Mouse (Mus musculus) neural tube, embryonic 13.5 days (tissue): ENCODE data around the gene Sh3bgrl. TPM values are rescaled to one million over a fixed set of nuclear protein-coding genes. Genes with fewer than 3 reads are reported as not detected.

Experiments
- ATAC-seq: fragments of 200-750 bp; cut with Nextera tagmentation; 2 replicates; pipeline ENCODE4 v1.8.0; 2017; ENCODE audit warnings: low read depth, mild to moderate bottlenecking, moderate TSS enrichment, moderate library complexity
- H3K27ac ChIP-seq: fragments of 300-500 bp; sonication (generic); replicated peaks from 2 replicates; pipeline ENCODE4 v1.5.1; 2015; ENCODE audit warnings: moderate library complexity, mild to moderate bottlenecking, inconsistent platforms
- H3K27me3 ChIP-seq: fragments of 300-500 bp; sonication (generic); 2 replicates; pipeline ENCODE4 v1.6.1; 2015; ENCODE audit warnings: mild to moderate bottlenecking, inconsistent platforms
- H3K36me3 ChIP-seq: fragments of 300-500 bp; sonication (generic); 2 replicates; pipeline ENCODE4 v1.6.1; 2015; ENCODE audit warnings: mild to moderate bottlenecking, inconsistent platforms
- H3K4me1 ChIP-seq: fragments of 300-500 bp; sonication (generic); replicated peaks from 2 replicates; pipeline ENCODE4 v1.6.1; 2015; ENCODE audit warnings: inconsistent platforms
- H3K4me2 ChIP-seq: fragments of 300-500 bp; sonication (generic); 2 replicates; pipeline ENCODE4 v1.6.1; 2015; ENCODE audit warnings: inconsistent platforms, mild to moderate bottlenecking, moderate library complexity
- H3K4me3 ChIP-seq: fragments of 300-500 bp; sonication (generic); 2 replicates; pipeline ENCODE4 v1.5.1; 2015; ENCODE audit warnings: mild to moderate bottlenecking, inconsistent platforms
- H3K9ac ChIP-seq: fragments of 300-500 bp; sonication (generic); 2 replicates; pipeline ENCODE4 v1.6.1; 2015; ENCODE audit warnings: moderate library complexity, mild to moderate bottlenecking, inconsistent platforms
- H3K9me3 ChIP-seq: fragments of 300-500 bp; sonication (generic); 2 replicates; pipeline ENCODE4 v1.6.1; 2016; ENCODE audit warnings: inconsistent platforms
- WGBS: fragments of 180-500 bp; shearing (Covaris S2); methylation state at CpG from one replicate; pipeline ENCODE4 v1.1.7; 2015; 5-methylcytosine and 5-hydroxymethylcytosine counted together
- polyA plus RNA-seq: library from polyadenylated mRNA; unstranded; fragments of >200 nt; fragmentation: Nextera tagmentation; extraction: Ambion mirVana; gene quantifications from 2 replicates; pipeline ENCODE4 v1.2.1, GENCODE M21; 2015

Gene Sh3bgrl
- polyA plus RNA-seq, 1 experiment from 2014 or later, result 211 TPM

DNA sequence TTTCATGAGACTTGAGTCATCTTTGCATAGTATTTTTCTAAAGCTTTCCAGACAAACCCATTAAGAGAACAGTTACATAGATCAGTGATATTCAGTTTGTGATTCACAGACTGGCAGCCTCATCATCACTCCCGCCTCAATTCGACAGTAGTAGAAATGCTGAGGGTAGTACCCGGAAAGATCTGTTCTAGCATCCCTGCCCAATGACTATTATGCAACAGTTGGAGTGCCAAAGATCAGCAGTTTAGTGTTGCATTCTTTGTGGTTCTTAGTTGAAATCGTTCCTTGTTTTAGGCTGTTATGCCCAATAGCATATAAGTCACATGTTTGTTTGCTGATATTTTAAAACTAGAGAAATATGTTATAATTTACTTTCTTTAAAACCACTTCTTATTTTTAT, 94.4 kb downstream of the Sh3bgrl start:
- H3K4me1 ChIP-seq, result no peaks in the 10 kb centered on the region
- no peaks in the 10 kb centered on the region for H3K36me3 ChIP-seq
- no peak overlapping the region for H3K27ac ChIP-seq
- no peaks in the 10 kb centered on the region for H3K9me3 ChIP-seq
- H3K9ac ChIP-seq, result no peak overlapping the region
- H3K27me3 ChIP-seq, result no peaks in the 10 kb centered on the region
- no peak for ATAC-seq
- H3K4me3 ChIP-seq, result no peak overlapping the region
- 95% methylated on average over 4 of the region's 4 CpGs for WGBS
- H3K4me2 ChIP-seq, result no peak overlapping the region

DNA sequence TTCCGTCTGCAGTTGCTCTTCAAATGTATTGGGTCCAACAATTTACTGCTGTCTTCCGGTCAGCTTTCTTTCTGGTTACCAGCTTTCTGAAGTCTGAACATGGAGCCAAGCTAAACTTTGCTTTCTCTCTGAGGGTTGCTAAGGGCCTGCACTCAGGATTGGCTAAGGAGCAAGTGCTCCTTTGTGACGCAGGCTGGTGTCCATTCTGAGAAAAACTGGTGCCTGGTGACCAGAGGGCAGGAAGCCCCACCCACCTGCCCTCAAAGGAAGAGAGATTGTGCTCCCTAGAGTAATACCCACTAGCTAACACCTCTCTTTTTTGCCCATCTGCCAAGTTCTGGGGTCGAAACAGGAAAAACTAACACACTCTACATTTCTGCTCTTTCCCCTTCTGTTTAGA, 95.8 kb downstream of the Sh3bgrl start:
- H3K9me3 ChIP-seq, result no peaks in the 10 kb centered on the region
- ATAC-seq, result no peak
- H3K36me3 ChIP-seq, result no peaks in the 10 kb centered on the region
- H3K9ac ChIP-seq, result no peak overlapping the region
- H3K27me3 ChIP-seq, result no peaks in the 10 kb centered on the region
- H3K4me3 ChIP-seq, result no peak overlapping the region
- 48% methylated on average over 4 of the region's 4 CpGs for WGBS
- no peak overlapping the region for H3K4me2 ChIP-seq
- no peaks in the 10 kb centered on the region for H3K4me1 ChIP-seq
- no peak overlapping the region for H3K27ac ChIP-seq

DNA sequence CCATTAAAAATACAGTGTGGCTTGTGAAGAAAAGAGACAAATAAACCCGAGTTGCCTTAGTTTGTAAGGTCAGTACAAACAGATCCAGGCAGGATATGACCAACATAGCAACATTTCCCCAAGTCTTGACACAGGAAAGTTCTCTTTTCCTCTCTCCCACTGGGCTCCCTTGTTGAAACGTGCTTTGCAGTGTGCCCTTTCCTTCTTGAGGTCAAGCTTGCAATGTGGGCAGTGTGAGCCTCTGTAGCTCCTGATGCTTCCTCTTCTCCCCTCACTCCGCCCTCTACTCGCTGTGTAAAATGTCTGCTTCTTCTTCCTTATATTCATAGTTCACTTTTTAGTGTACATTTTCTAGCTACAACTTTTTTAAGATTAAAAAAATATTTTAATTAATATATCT, 96.3 kb downstream of the Sh3bgrl start:
- Histone ChIP-seq H3K27ac (no peak overlapping the region), H3K4me2 (no peak overlapping the region), H3K4me1 (no peaks in the 10 kb centered on the region), H3K4me3 (no peak overlapping the region), H3K9ac (no peak overlapping the region), H3K9me3 (no peaks in the 10 kb centered on the region), H3K27me3 (no peaks in the 10 kb centered on the region), H3K36me3 (no peaks in the 10 kb centered on the region)
- no peak for ATAC-seq
- WGBS, result 73% methylated on average over 4 of the region's 4 CpGs

DNA sequence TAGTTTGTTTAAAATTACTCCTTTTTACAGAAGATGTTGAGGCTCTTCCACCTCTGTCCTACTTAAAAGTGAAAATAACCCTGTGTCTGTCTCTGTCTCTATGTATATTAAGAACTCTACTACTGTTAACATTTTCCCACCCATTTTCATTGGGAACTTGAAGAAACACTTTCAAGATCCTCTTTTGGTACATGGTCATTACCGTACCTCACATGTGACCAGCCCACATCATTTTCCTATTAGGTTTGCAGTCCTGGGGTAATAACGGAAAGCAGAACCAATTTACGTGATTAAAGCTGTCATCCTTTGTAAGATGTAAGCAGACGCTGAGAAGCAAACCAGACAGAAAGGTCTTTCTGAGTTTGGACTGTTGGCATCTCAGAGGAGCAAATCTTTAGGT, 101.3 kb downstream of the Sh3bgrl start, which contains the start of gene Gm6377:
Gene Gm6377 (plus strand): TSS at position 289 of the 400 bp plus-strand sequence.
- ATAC-seq, result no peak
- Histone ChIP-seq H3K4me2 (no peak within 1 kb of the TSS), H3K9me3 (no peaks in the 10 kb centered on the region), H3K4me1 (no peaks in the 10 kb centered on the region), H3K9ac (no peak within 1 kb of the TSS), H3K27me3 (no peaks in the 10 kb centered on the region), H3K36me3 (no peaks in the 10 kb centered on the region), H3K27ac (no peak within 1 kb of the TSS), H3K4me3 (no peak within 1 kb of the TSS)
- 79% methylated on average over 4 of the region's 4 CpGs for WGBS

DNA sequence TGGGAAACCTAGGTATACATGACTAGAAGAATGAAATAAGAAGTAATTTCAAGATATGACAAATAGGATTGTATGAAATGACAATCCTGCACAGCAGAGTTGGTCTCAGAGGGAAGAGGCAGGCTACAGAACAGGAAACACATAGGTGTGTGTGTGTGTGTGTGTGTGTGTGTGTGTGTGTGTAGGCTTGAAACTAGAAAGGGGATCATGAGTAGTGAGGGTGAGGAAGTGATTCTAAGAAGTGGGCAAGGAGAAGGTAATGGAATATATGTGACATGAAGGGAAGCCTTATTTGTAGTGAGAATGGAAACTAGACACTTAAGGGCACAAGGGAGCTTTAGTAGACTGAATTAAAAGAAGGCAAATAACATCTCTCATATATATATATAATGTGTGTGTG, 112.7 kb downstream of the Sh3bgrl start:
- no peaks in the 10 kb centered on the region for H3K27me3 ChIP-seq
- H3K9ac ChIP-seq, result no peak overlapping the region
- no peaks in the 10 kb centered on the region for H3K36me3 ChIP-seq
- no peaks in the 10 kb centered on the region for H3K4me1 ChIP-seq
- H3K4me3 ChIP-seq, result no peak overlapping the region
- no peaks in the 10 kb centered on the region for H3K9me3 ChIP-seq
- no peak overlapping the region for H3K4me2 ChIP-seq
- no peak overlapping the region for H3K27ac ChIP-seq
- no peak for ATAC-seq

DNA sequence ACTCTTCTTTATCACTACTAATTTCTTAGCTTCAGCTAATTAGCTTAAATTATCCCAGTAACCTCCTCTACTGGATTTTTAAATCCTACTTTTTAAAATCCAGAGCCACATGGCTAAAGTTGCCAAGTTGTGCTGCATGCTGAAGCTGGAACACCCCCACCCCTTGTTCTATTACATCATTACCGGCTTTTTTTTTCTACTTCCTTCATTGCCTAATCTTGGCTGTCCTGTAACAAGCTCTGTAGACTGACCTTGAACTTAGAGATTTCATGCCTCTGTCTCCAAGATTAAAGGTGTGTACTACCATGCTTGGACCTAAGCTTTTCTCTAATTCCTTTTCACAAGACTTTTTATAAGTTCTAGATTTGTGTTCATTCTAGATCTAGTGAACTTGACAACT, 133.6 kb downstream of the Sh3bgrl start:
- WGBS, result 94% methylated on average over 1 of the region's 1 CpGs
- Histone ChIP-seq H3K27me3 (no peaks in the 10 kb centered on the region), H3K9ac (no peak overlapping the region), H3K4me3 (no peak overlapping the region), H3K27ac (no peak overlapping the region), H3K4me2 (no peak overlapping the region), H3K36me3 (no peaks in the 10 kb centered on the region), H3K4me1 (no peaks in the 10 kb centered on the region), H3K9me3 (no peaks in the 10 kb centered on the region)
- ATAC-seq, result no peak

DNA sequence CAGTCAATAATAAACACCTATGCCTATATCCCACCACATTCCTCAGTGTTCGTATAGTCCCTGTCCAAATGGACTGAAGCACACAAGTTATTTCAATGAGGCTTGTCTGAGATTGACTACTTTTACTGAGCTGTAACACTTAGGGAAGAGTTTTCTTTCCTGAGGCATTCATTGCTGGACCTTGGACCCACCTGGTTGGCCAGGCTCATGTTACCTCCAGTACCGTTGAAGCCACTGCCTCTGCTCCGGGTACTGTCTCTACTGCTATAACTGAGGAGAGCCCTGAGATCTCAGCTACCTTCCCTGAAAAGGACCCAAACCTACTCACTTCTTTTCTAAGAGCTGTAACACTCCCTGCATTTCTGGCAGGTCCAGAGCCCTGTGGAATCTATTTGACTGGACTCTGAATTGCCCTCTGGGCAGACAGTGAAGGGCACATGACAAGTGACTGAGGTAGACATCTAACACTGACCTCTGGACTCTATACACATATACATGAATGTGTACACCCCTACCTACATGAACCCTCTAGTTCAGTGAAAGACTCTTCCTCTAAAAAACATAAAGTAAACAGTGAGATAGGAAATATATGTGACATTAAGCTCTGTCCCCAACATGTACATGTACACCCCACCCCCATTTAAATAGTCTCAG, 140.3 kb downstream of the Sh3bgrl start:
- Histone ChIP-seq H3K36me3 (no peaks in the 10 kb centered on the region), H3K4me2 (no peak overlapping the region), H3K4me1 (no peaks in the 10 kb centered on the region), H3K9me3 (no peaks in the 10 kb centered on the region), H3K27me3 (no peaks in the 10 kb centered on the region), H3K9ac (no peak overlapping the region), H3K4me3 (no peak overlapping the region), H3K27ac (no peak overlapping the region)
- WGBS, result 94% methylated on average over 3 of the region's 3 CpGs
- ATAC-seq, result no peak

DNA sequence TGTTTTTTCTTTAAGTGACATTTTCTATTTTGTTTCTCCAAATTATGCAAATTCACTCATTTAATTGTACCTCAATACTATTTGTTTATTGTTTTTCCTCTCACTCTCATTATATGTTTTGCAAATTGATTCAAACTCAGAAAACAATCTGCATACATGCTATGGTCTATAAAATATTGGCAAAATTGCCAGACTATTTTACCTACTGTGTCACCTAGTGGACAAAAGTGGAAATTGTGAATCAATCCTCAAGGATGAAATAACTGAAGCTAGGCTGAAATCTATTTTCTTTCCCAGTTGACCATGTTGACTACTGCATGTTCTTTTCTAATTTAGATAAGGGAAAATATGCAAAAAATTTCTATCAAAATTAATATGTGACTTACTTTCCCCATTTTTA, 143.0 kb downstream of the Sh3bgrl start:
- H3K4me1 ChIP-seq, result no peaks in the 10 kb centered on the region
- H3K4me3 ChIP-seq, result no peak overlapping the region
- no peaks in the 10 kb centered on the region for H3K36me3 ChIP-seq
- H3K9ac ChIP-seq, result no peak overlapping the region
- no peaks in the 10 kb centered on the region for H3K9me3 ChIP-seq
- no peak for ATAC-seq
- H3K27ac ChIP-seq, result no peak overlapping the region
- H3K4me2 ChIP-seq, result no peak overlapping the region
- H3K27me3 ChIP-seq, result no peaks in the 10 kb centered on the region

Other genes starting within 250 kb of the Sh3bgrl start
- gene Hmgn5, start 82.0 kb upstream of the Sh3bgrl start, polyA plus RNA-seq, result 11.2 and 11.4 TPM in 2 replicates
- not detected in 2 replicates for gene Gm6377, start 101.4 kb downstream of the Sh3bgrl start, polyA plus RNA-seq